ENCODE assay signal across 8 mouse cellular contexts in genomic region chr4:125703310-125703690, GRCm38 (mm10).
DNase-seq lines count a peak whose midpoint lies in the region; ATAC-seq and TF ChIP-seq lines count a peak whose summit lies in the region.

No protein-coding gene starts in this region.

- intact Hi-C loops in heart, postnatal 25 days (cut with DNase I): no loop called here
- intact Hi-C loops in left cerebral cortex, adult 2 months (cut with DNase I): loop anchor here (5.0 kb wide), 3 partner anchors 56 to 541 kb away; no protein-coding TSS in a partner anchor

- no peak overlapping the region for H3K4me3 ChIP-seq in embryonic facial prominence, embryonic 10.5 days
- H3K4me3 ChIP-seq in left cerebral cortex, adult 2 months: no peak overlapping the region
- no peak overlapping the region for H3K4me3 ChIP-seq in olfactory bulb, adult 2 months (ENCODE audit: insufficient read depth, low read depth, low read length)

- peak; percentile 18 to 48 for DNase-seq in heart, adult 18-20 months
- no peak for DNase-seq in heart, postnatal 25 days (ENCODE audit: low spot score)
- DNase-seq in R1 (ENCODE audit: low read depth, low spot score): peak; percentile 67
- peak; percentile 48 for DNase-seq in embryonic facial prominence, embryonic 10.5 days (ENCODE audit: low spot score)
- DNase-seq in left cerebral cortex, adult 2 months (ENCODE audit: extremely low spot score in 1 of 2, low spot score in 2 of 2): peak; percentile 32 to 39
- no peak for DNase-seq in spleen, postnatal 10 days (ENCODE audit: low spot score in 2 of 2)

- no peak for TF ChIP-seq POLR2A in olfactory bulb, adult 2 months (IDR thresholded peaks at IDR 0.05; ENCODE audit: insufficient read depth, low read depth, low read length)

- H3K36me3 ChIP-seq in embryonic facial prominence, embryonic 10.5 days (replicated peaks): no peaks in the 10 kb centered on the region

- peaks cover 34% of the 10 kb centered on the region for H3K4me1 ChIP-seq in embryonic facial prominence, embryonic 10.5 days
- H3K4me1 ChIP-seq in olfactory bulb, adult 2 months (ENCODE audit: control insufficient read depth, insufficient read depth, low read length): peaks cover 13% of the 10 kb centered on the region

- peak; percentile 9 to 24; a peak in 2 of 4 replicates for ATAC-seq in hematopoietic stem cell, adult 5-6 weeks (replicated peaks in 1 of 2; ENCODE audit: insufficient read depth in 1 of 2, low FRiP score in 2 of 2, low TSS enrichment in 1 of 2, low read depth in 1 of 2, poor library complexity in 2 of 2, severe bottlenecking in 2 of 2)

- no peaks in the 10 kb centered on the region for H3K9me3 ChIP-seq in embryonic facial prominence, embryonic 10.5 days

- H3K27ac ChIP-seq in embryonic facial prominence, embryonic 10.5 days (replicated peaks): no peak overlapping the region
- peak overlapping the region; percentile 84 for H3K27ac ChIP-seq in left cerebral cortex, adult 2 months
- H3K27ac ChIP-seq in olfactory bulb, adult 2 months (ENCODE audit: insufficient read depth, low read depth, low read length): peak overlapping the region; percentile 43; the same call in 1 of the 2 replicates

- H3K27me3 ChIP-seq in embryonic facial prominence, embryonic 10.5 days (replicated peaks; ENCODE audit: low read depth, poor library complexity, severe bottlenecking): peaks cover 46% of the 10 kb centered on the region

- 51% methylated on average over 4 of the region's 4 CpGs for WGBS in embryonic facial prominence, embryonic 10.5 days
- WGBS in olfactory bulb, adult 2 months: 24% methylated on average over 4 of the region's 4 CpGs

- TF ChIP-seq CTCF in left cerebral cortex, adult 2 months (IDR thresholded peaks at IDR 0.05): peak; percentile 75
- TF ChIP-seq CTCF in olfactory bulb, adult 2 months (IDR thresholded peaks at IDR 0.05; ENCODE audit: insufficient read depth, low read depth, low read length): peak; percentile 40

Comparison
In these comparisons a context has a peak if more than half of its experiments do, and no peak if none do; other contexts are left out.
1. DNase-seq: peak in heart, adult 18-20 months (2 of 2), R1 (single experiment), embryonic facial prominence, embryonic 10.5 days (single experiment) and left cerebral cortex, adult 2 months (2 of 2); none in heart, postnatal 25 days (single experiment) and spleen, postnatal 10 days (0 of 2).